Mouse (Mus musculus): ENCODE data around the gene Nrf1. TPM values are rescaled to one million over a fixed set of nuclear protein-coding genes. Genes with fewer than 3 reads are reported as not detected.

The Nrf1 gene
- polyA plus RNA-seq, 1 experiment from 2014 or later, result 62.5 TPM

DNA sequence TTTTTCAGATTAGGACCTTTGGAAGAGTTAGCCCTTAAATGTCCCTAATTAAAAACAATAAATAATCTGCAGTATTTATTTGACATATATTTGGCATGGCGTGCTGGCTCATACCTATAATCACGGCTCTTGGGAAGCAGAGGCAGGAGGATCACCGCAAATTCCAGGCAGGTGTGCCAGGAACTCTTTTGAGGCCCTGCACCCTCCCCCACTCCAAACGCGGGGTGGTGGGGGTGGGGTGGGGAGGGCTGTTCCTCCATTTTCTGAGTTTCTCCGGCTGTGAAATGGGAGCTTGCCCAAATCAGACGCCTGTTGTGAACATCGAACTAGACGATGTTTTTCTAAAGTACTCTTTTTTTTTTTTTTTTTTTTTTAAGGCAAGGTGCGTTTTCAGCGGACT, 131.3 kb downstream of the Nrf1 start:
- Histone ChIP-seq H3K9ac (no peak overlapping the region), H3K27me3 (peaks cover 76% of the 10 kb centered on the region), H3K27ac (no peak overlapping the region), H3K4me3 (no peak overlapping the region), H3K4me1 (peaks cover 43% of the 10 kb centered on the region), H3K9me3 (no peaks in the 10 kb centered on the region), H3K4me2 (no peak overlapping the region), H3K36me3 (no peaks in the 10 kb centered on the region)
- 16% methylated on average over 11 of the region's 11 CpGs for WGBS
- no peak for ATAC-seq (ENCODE audit: borderline replicate concordance, extremely low read depth, low FRiP score, low TSS enrichment)

DNA sequence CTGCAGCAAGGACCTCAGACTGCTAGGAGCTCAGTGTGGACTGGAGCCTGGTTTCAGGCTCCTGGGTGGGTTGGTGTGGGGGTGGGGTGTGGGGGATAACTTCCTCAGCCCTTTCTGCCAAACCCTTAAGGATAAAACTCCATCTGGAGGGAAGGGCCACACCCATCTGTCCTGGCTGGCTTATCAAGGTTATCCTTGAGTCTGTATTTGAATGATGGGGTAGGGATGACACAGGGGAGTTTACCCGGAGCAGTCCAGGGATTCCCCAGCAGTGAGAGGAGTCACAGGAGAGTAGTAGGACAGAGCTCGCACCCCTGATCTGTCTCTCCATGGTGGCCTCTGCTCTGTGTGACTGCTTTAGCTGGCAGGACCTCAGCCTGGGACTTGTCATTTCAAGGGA, 132.5 kb downstream of the Nrf1 start:
- ATAC-seq (ENCODE audit: borderline replicate concordance, extremely low read depth, low FRiP score, low TSS enrichment), result no peak
- no peaks in the 10 kb centered on the region for H3K36me3 ChIP-seq
- H3K4me2 ChIP-seq, result no peak overlapping the region
- H3K4me1 ChIP-seq, result peaks cover 31% of the 10 kb centered on the region
- H3K27ac ChIP-seq, result no peak overlapping the region
- H3K9ac ChIP-seq, result no peak overlapping the region
- no peak overlapping the region for H3K4me3 ChIP-seq
- H3K27me3 ChIP-seq, result peaks cover 69% of the 10 kb centered on the region
- 25% methylated on average over 2 of the region's 2 CpGs for WGBS
- no peaks in the 10 kb centered on the region for H3K9me3 ChIP-seq

- peaks cover 51% of the 10 kb centered on the region for H3K27me3 ChIP-seq
- H3K9ac ChIP-seq, result no peak overlapping the region
- WGBS, result 34% methylated on average over 6 of the region's 6 CpGs
- peak; percentile 31; the same call in 1 of the 2 replicates for ATAC-seq (ENCODE audit: borderline replicate concordance, extremely low read depth, low FRiP score, low TSS enrichment)
- H3K27ac ChIP-seq, result no peak overlapping the region
- H3K9me3 ChIP-seq, result no peaks in the 10 kb centered on the region
- H3K4me1 ChIP-seq, result peaks cover 19% of the 10 kb centered on the region; the same call in 1 of the 2 replicates
- H3K4me3 ChIP-seq, result no peak overlapping the region
- H3K36me3 ChIP-seq, result no peaks in the 10 kb centered on the region
- no peak overlapping the region for H3K4me2 ChIP-seq
Measured at GRCm38 (mm10) chr6:30182038-30182437, 134.2 kb downstream of the Nrf1 start.

- Histone ChIP-seq H3K4me3 (no peak overlapping the region), H3K36me3 (no peaks in the 10 kb centered on the region), H3K27me3 (peaks cover 37% of the 10 kb centered on the region), H3K4me2 (no peak overlapping the region), H3K4me1 (0 out of 2 replicates have a peak, but pooled peaks cover 8% of the 10 kb centered on the region), H3K9ac (no peak overlapping the region), H3K27ac (no peak overlapping the region), H3K9me3 (no peaks in the 10 kb centered on the region)
- no peak for ATAC-seq (ENCODE audit: borderline replicate concordance, extremely low read depth, low FRiP score, low TSS enrichment)
- WGBS, result 65% methylated on average over 4 of the region's 4 CpGs
Measured at GRCm38 (mm10) chr6:30183624-30184023, 135.8 kb downstream of the Nrf1 start.

- Histone ChIP-seq H3K9ac (no peak overlapping the region), H3K27ac (no peak overlapping the region)
- 71% methylated on average over 11 of the region's 11 CpGs for WGBS
Measured at GRCm38 (mm10) chr6:30195656-30196055, 147.9 kb downstream of the Nrf1 start.

DNA sequence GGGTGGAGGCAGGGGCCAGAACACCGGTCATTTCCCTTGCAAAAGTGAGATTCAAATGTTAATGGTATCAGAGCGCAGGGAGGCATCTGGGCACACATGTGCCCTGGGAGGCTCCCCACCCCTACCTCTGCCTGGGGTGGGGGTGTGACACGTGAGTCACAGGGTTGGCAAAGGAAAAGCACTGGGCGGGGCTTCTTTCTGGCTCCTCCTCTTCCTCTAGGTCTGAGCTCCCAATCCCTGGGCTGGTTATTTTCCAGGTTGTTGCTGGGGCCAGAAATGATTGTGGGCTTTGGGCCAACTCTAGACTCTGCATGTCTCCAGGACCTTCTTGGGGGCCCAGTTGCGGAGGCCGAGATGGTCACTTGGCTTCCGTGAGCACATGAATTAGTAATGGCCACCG, 148.4 kb downstream of the Nrf1 start:
- no peaks in the 10 kb centered on the region for H3K4me1 ChIP-seq
- H3K27ac ChIP-seq, result no peak overlapping the region
- no peaks in the 10 kb centered on the region for H3K27me3 ChIP-seq
- H3K36me3 ChIP-seq, result no peaks in the 10 kb centered on the region
- no peak overlapping the region for H3K9ac ChIP-seq
- H3K4me2 ChIP-seq, result no peak overlapping the region
- WGBS, result 76% methylated on average over 8 of the region's 8 CpGs
- ATAC-seq (ENCODE audit: borderline replicate concordance, extremely low read depth, low FRiP score, low TSS enrichment), result no peak
- no peak overlapping the region for H3K4me3 ChIP-seq
- H3K9me3 ChIP-seq, result no peaks in the 10 kb centered on the region

More at GRCm38 (mm10) chr6:30195656-30196055, 147.9 kb downstream of the Nrf1 start:
- H3K27me3 ChIP-seq, result no peaks in the 10 kb centered on the region
- no peaks in the 10 kb centered on the region for H3K9me3 ChIP-seq
- H3K36me3 ChIP-seq, result no peaks in the 10 kb centered on the region
- H3K4me2 ChIP-seq, result no peak overlapping the region
- no peak overlapping the region for H3K4me3 ChIP-seq
- H3K4me1 ChIP-seq, result no peaks in the 10 kb centered on the region
- ATAC-seq (ENCODE audit: borderline replicate concordance, extremely low read depth, low FRiP score, low TSS enrichment), result no peak

MicroRNA genes within 50 kb of the gene (microRNA counts, 519-probe panel; counts per million panel counts)
- microRNA mmu-miR-182, result 2,052 counts per million, percentile 19 among the panel's probes with 10 or more counts
- 2,609 counts per million, percentile 61 among the panel's probes with 10 or more counts for microRNA mmu-miR-183
- microRNA mmu-miR-96, result 3,258 counts per million, percentile 87 among the panel's probes with 10 or more counts

Small RNA genes lying within 50 kb of the gene (microRNA-seq; reads per million reads assigned to microRNA genes)
- 4,992 reads per million, percentile 91 among the genes with 10 or more reads in this experiment for gene Mir182
- 4,095 reads per million, percentile 88 among the genes with 10 or more reads in this experiment for gene Mir183
- 1,628 reads per million, percentile 80 among the genes with 10 or more reads in this experiment for gene Mir96

Other genes with a start within 250 kb of the Nrf1 start
- gene Strip2, start 131.0 kb upstream of the Nrf1 start, polyA plus RNA-seq (2015; fragmentation: Nextera tagmentation; extraction: Ambion mirVana), result 1.4 and 2.5 TPM in 2 replicates

All from lung, embryonic 15.5 days (tissue).